Mouse (Mus musculus) ES-E14 (cell line): ENCODE data around the gene Hdac5.

Experiments
- HCFC1 ChIP-seq: IDR thresholded peaks from 2 replicates; pipeline ENCODE4 v1.6.1; 2012; ENCODE audit warnings: low read length, inconsistent platforms, borderline replicate concordance; ENCODE audit not compliant: insufficient read depth
- ZNF384 ChIP-seq: IDR thresholded peaks from 2 replicates; pipeline ENCODE4 v1.6.1; 2012; ENCODE audit warnings: low read depth, low read length, inconsistent platforms

DNA sequence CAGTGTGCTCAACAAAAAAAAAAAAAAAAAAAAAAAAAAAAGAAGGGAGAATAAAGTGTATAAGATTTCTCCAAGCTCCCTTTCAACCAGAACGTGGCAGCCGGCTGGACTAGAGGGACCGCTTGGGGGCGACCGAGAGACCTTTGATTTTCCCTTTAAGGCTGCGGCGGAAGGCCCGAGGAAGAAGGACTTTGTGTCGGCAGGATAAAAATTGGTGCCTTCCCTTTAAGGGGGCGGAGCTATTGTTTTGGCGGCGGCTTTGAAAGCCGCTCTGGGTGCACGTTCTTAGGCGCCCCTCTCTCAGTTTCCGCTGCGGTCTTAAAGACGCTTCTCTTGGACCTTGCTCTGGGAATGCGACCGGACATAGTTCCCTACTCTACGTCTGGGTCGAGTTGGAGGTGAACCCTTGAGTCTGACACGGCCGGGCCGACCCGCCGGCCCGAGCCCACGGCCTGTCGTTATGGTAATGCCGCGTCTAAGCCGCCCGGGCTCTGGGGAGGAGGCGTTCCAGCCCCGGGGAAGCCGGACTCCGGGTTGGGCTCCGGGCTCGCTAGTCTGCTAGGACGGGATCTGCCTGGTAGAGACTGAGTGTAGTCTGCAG is 18.8 kb upstream of the Hdac5 start, which contains the start of gene BC030867:
- TF ChIP-seq ZNF384: peak; percentile 88
- no peak for TF ChIP-seq HCFC1
